Mouse (Mus musculus) spleen, adult 2 months (tissue): ENCODE results near the gene Ccsap. TPM values are rescaled to one million over a fixed set of nuclear protein-coding genes. Genes with fewer than 3 reads are reported as not detected.
"Not testable (repeated sequence)": the region's sequence is repeated elsewhere in the genome, so short reads cannot be mapped to it uniquely, and the experiment has no call there.

ENCODE experiments used
- DNase-seq, 2 experiments: peaks; one replicate each; pipeline versions ENCODE4 v3.0.0 to v3.0.0-alpha.2; 2012 to 2021; ENCODE audit warnings: low spot score in 2 of 2, low read depth in 1 of 2
- H3K27ac ChIP-seq: fragments of 200-500 bp; 2 replicates; pipeline ENCODE4 v1.5.1; 2012; ENCODE audit warnings: low read length, inconsistent platforms; ENCODE audit not compliant: insufficient read depth
- H3K27me3 ChIP-seq: fragments of 200-500 bp; 2 replicates; pipeline ENCODE4 v1.6.1; 2012; ENCODE audit warnings: mild to moderate bottlenecking, moderate library complexity, low read length, inconsistent platforms; ENCODE audit not compliant: control insufficient read depth, insufficient read depth
- H3K36me3 ChIP-seq: fragments of 200-500 bp; 2 replicates; pipeline ENCODE4 v1.6.1; 2012; ENCODE audit warnings: mild to moderate bottlenecking, low read length, inconsistent platforms; ENCODE audit not compliant: control insufficient read depth, insufficient read depth
- H3K4me1 ChIP-seq: fragments of 200-500 bp; 2 replicates; pipeline ENCODE4 v1.6.1; 2011; ENCODE audit warnings: inconsistent platforms; ENCODE audit not compliant: control insufficient read depth, insufficient read depth, insufficient read length
- H3K4me3 ChIP-seq: fragments of 200-500 bp; 2 replicates; pipeline ENCODE4 v1.5.1; 2011; ENCODE audit warnings: mild to moderate bottlenecking, inconsistent platforms; ENCODE audit not compliant: insufficient read depth, insufficient read length; ENCODE audit errors: extremely low read depth
- CTCF ChIP-seq: fragments of 200-500 bp; IDR thresholded peaks from 2 replicates; pipeline ENCODE4 v1.5.1; 2011; ENCODE audit warnings: mild to moderate bottlenecking, inconsistent platforms; ENCODE audit not compliant: insufficient read depth, insufficient read length, insufficient replicate concordance; ENCODE audit errors: extremely low read depth
- POLR2A ChIP-seq: fragments of 200-500 bp; IDR thresholded peaks from 2 replicates; pipeline ENCODE4 v1.6.1; 2011; ENCODE audit warnings: low read depth, low read length, inconsistent platforms
- WGBS: fragments of 180-500 bp; shearing (Covaris S2); methylation state at CpG from one replicate; pipeline ENCODE4 v1.1.7; 2018; 5-methylcytosine and 5-hydroxymethylcytosine counted together
- polyA plus RNA-seq: library from polyadenylated mRNA; depleted of rRNA; stranded (reverse); fragments of >200 nt; gene quantifications from 2 replicates; pipeline ENCODE4 v1.2.3, GENCODE M21; 2012

Gene Ccsap
- polyA plus RNA-seq, 1 experiment = 1.8 TPM

DNA sequence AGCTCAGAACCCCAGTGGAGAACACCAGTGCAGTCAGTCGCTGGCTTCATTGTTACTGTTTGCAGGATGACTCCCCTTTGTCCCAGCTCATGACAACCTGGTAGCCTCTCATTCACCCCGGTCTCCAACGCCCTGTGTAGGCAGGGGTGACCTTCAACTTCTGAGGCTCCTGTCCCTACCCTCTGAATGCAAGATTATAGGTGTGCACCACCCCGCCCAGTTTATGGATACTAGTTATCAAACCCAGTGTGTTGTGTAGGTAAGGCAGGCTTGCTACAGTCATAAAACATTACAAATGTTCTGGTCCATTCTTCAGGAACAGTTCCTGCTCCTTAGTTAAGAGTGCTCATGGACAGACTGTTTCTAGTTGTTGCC, 46.1 kb downstream of the Ccsap start:
- Histone ChIP-seq H3K36me3 (no peaks in the 10 kb centered on the region), H3K27ac (no peak overlapping the region), H3K4me3 (no peak overlapping the region), H3K27me3 (no peaks in the 10 kb centered on the region), H3K4me1 (no peaks in the 10 kb centered on the region)
- no peak for TF ChIP-seq CTCF
- no peak for TF ChIP-seq POLR2A
- DNase-seq = no peak
- WGBS = 82% methylated on average over 4 of the region's 4 CpGs

GRCm38 (mm10) chr8:123813173-123813891, 46.7 kb downstream of the Ccsap start:
- H3K4me1 ChIP-seq = no peaks in the 10 kb centered on the region
- no peak for TF ChIP-seq CTCF
- H3K4me3 ChIP-seq = no peak overlapping the region
- WGBS = 69% methylated on average over 16 of the region's 16 CpGs
- no peaks in the 10 kb centered on the region for H3K36me3 ChIP-seq
- H3K27ac ChIP-seq = no peak overlapping the region
- H3K27me3 ChIP-seq = no peaks in the 10 kb centered on the region
- DNase-seq = no peak

DNA sequence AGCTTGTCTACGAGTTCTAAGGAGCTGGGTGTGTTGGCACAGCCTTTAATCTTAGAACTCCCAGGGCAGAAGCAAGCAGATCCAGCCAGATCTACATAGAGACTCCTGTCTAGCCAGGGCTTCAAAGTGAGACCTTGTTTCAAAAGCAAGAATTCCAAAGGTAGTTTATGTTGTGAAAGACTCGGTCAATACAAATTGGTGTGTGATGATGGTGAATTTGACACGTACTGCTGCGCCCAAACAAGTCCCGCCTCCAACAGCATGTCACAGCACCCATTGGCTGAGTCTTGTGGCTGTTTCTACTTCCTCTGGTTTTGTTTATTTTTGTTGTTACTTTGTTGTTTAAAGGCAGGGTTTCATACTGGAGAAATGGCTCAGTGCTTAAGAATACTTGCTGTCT, 47.8 kb downstream of the Ccsap start:
- DNase-seq = no peak
- TF ChIP-seq POLR2A = no peak
- TF ChIP-seq CTCF = no peak
- Histone ChIP-seq H3K27me3 (no peaks in the 10 kb centered on the region), H3K27ac (no peak overlapping the region), H3K36me3 (no peaks in the 10 kb centered on the region), H3K4me1 (no peaks in the 10 kb centered on the region), H3K4me3 (no peak overlapping the region)
- WGBS = 84% methylated on average over 5 of the region's 5 CpGs

DNA sequence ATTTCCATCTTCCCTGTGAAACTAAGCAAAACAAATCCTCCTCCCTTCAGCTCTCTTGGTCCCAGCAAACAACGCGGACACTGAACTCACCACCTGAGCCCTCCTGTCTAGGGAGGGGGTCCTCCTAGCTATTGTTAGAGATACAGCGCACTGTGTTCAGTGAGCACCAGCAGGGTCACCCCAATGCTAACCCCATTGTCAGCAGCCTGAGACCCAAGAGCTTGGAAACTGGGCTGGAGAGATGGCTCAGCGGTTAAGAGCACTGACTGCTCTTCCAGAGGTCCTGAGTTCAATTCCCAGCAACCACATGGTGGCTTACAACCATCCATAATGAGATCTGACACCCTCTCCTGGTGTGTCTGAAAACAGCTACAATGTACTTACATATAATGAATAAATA, 50.7 kb downstream of the Ccsap start:
- not testable (repeated sequence) for H3K36me3 ChIP-seq, H3K4me3 ChIP-seq, H3K27ac ChIP-seq, DNase-seq, H3K27me3 ChIP-seq, H3K4me1 ChIP-seq
- WGBS = 92% methylated on average over 4 of the region's 4 CpGs

GRCm38 (mm10) chr8:123808671-123809070, 51.3 kb downstream of the Ccsap start:
- DNase-seq = no peak
- Histone ChIP-seq H3K27ac (no peak overlapping the region), H3K36me3 (no peaks in the 10 kb centered on the region)

DNA sequence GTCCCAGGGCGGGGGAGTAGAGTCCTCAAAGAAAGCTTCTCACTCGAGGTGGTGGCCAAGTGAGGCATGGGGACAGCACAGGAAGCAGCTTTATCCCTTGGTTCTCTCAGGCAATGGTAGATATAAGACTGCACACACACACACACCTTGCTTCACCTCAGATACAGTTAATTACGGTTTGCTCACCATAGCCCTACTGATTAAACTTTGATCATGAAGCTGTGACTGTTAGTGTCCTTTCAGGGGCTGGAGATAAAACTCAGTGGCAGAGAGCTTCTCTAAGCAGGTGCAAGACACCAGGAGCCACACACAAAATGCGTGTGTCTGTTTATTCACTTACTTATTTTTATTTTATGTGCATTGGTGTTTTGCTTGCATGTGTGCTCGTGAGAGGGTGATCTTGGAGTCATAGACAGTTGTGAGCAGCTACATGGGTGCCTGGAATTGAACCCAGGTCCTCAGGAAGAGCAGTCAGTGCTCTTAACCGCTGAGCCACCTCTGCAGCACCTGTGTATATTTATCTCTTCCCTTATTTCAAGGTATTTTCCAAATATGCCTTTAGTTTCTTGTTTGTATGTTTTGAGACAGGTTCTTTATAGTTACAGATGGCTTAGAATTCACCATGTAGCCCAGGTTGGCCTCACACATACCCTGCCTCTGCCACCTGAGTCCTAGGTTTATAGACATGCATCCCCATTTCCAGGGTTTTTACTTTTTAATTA, 52.0 kb downstream of the Ccsap start:
- WGBS = 61% methylated on average over 6 of the region's 6 CpGs
- H3K4me3 ChIP-seq = no peak overlapping the region
- no peaks in the 10 kb centered on the region for H3K36me3 ChIP-seq
- TF ChIP-seq CTCF = no peak
- no peak for TF ChIP-seq POLR2A
- no peak overlapping the region for H3K27ac ChIP-seq
- H3K27me3 ChIP-seq = no peaks in the 10 kb centered on the region; the same call in 1 of the 2 replicates
- no peaks in the 10 kb centered on the region for H3K4me1 ChIP-seq
- DNase-seq = no peak

More at GRCm38 (mm10) chr8:123808671-123809070, 51.3 kb downstream of the Ccsap start:
- Histone ChIP-seq H3K4me3 (no peak overlapping the region), H3K4me1 (no peaks in the 10 kb centered on the region), H3K27me3 (no peaks in the 10 kb centered on the region; the same call in 1 of the 2 replicates)
- TF ChIP-seq CTCF = no peak
- no peak for TF ChIP-seq POLR2A
- WGBS = 94% methylated on average over 7 of the region's 7 CpGs

DNA sequence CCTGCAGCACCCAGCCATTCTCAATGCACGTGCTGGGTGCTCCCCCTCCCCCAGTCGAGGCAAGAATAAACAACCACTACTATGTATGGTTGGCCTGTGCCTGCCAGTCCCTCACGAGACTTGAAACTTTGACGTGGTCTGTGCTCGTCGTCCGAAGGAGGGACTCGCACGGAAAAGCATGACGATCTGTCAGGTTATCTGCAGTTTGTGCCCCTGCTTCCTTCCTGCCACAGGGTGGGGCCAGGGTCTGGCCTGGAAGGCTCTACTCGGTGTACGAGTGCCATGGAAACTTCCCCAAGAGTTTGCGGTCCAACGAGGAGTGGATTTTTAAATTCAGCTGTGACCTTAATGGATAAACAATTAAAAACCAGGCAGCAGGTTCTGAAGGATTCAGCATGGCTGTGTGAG, 53.0 kb downstream of the Ccsap start:
- TF ChIP-seq CTCF (no peak), POLR2A (no peak)
- 7% methylated on average over 14 of the region's 14 CpGs for WGBS
- peak in 1 of 2 experiments; percentile 12 for DNase-seq
- no peaks in the 10 kb centered on the region for H3K36me3 ChIP-seq
- no peak overlapping the region for H3K27ac ChIP-seq
- no peak overlapping the region for H3K4me3 ChIP-seq
- H3K4me1 ChIP-seq = no peaks in the 10 kb centered on the region
- no peaks in the 10 kb centered on the region; the same call in 1 of the 2 replicates for H3K27me3 ChIP-seq
